Mouse (Mus musculus): ENCODE data around the gene Gprasp1. TPM values are rescaled to one million over a fixed set of nuclear protein-coding genes. Genes with fewer than 3 reads are reported as not detected.
"Not testable (repeated sequence)": the region's sequence is repeated elsewhere in the genome, so short reads cannot be mapped to it uniquely, and the experiment has no call there.

Gprasp1 gene
- polyA plus RNA-seq, 1 experiment: 10.0 TPM

DNA sequence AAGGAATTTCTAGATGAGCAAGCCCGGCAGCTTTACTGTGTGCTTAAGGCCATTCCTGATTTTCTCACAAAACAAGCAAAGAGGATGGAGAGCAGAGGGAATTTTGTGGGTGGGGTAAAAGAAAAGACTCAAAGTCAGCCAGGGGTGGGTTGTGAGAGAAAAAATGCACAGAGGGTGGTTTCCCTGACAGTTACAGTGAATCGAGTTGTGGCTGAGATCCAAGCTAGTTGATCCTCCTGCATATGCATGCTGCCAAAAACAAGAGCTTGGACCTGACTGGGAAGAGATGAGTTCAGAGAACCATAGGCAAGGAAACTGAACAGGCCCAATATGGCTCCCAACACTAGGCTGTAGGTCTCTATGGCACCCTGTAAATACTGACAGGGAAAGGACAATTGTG, 95.4 kb downstream of the Gprasp1 start:
- TF ChIP-seq POLR2A (IDR thresholded peaks at IDR 0.05; ENCODE audit: low read depth, low read length): no peak
- TF ChIP-seq CTCF (IDR thresholded peaks at IDR 0.05; ENCODE audit: extremely low read depth, insufficient read depth, insufficient read length, insufficient replicate concordance): no peak
- DNase-seq (ENCODE audit: low read depth in 1 of 2, low spot score in 2 of 2): no peak
- WGBS: 78% methylated on average over 2 of the region's 2 CpGs
- H3K36me3 ChIP-seq (ENCODE audit: control insufficient read depth, insufficient read depth, low read length): no peaks in the 10 kb centered on the region
- H3K4me1 ChIP-seq (ENCODE audit: control insufficient read depth, insufficient read depth, insufficient read length): no peaks in the 10 kb centered on the region; the same call in 1 of the 2 replicates
- H3K27ac ChIP-seq (ENCODE audit: insufficient read depth, low read length): no peak overlapping the region
- H3K4me3 ChIP-seq (ENCODE audit: extremely low read depth, insufficient read depth, insufficient read length): no peak overlapping the region
- no peaks in the 10 kb centered on the region for H3K27me3 ChIP-seq (ENCODE audit: control insufficient read depth, insufficient read depth, low read length)

DNA sequence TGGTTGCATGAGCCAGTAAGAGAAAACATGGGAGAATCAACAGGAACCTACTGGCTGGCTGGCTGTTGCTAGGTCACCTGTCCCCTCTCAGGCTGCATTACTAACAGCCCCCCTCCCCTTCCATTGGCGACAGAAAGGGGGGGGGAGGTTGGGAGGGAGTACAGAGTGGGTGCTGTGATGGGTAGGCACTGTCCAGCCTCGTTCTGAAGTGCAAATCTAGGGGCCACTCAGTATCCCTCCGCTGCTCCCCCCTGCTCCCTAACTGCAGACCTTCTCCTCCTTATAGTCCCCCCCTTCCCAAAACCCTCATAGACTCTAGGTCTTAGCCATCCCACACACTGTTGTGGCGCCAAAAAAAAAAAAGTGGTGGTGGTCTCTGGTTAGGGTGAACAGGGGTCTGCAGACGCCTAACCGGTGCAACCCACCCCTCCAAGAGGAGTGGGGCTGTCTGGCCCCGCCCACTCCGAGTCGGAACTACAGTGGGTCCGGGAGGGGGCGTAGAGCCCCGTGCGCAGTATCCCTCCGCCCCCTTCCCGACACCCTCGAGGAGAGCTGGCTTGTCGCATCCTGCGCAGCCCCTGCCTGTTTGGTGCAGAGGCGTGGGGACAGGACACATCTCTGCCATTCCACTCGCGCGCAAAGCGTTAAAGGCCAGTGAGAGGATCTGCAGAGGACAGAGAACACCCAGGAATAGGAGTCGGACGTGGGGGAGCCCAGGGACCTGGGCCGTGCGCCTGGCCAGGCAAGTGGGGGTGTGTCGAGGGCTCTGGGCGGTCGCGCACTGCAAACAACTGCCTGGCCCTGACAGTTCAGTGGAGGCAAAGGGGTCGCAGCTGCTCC, 96.2 kb downstream of the Gprasp1 start, which contains the start of gene Gprasp2:
TSS of gene Gprasp2 (plus strand) at position 514 of the 840 bp plus-strand sequence.
- H3K27me3 ChIP-seq (ENCODE audit: control insufficient read depth, insufficient read depth, low read length); H3K36me3 ChIP-seq (ENCODE audit: control insufficient read depth, insufficient read depth, low read length); H3K4me1 ChIP-seq (ENCODE audit: control insufficient read depth, insufficient read depth, insufficient read length); H3K27ac ChIP-seq (ENCODE audit: insufficient read depth, low read length); DNase-seq (ENCODE audit: low read depth in 1 of 2, low spot score in 2 of 2): not testable (repeated sequence)
- peak within 1 kb of the TSS; percentile 23; the same call in 1 of the 2 replicates for H3K4me3 ChIP-seq (ENCODE audit: extremely low read depth, insufficient read depth, insufficient read length)
- WGBS: 27% methylated on average over 29 of the region's 32 CpGs

DNA sequence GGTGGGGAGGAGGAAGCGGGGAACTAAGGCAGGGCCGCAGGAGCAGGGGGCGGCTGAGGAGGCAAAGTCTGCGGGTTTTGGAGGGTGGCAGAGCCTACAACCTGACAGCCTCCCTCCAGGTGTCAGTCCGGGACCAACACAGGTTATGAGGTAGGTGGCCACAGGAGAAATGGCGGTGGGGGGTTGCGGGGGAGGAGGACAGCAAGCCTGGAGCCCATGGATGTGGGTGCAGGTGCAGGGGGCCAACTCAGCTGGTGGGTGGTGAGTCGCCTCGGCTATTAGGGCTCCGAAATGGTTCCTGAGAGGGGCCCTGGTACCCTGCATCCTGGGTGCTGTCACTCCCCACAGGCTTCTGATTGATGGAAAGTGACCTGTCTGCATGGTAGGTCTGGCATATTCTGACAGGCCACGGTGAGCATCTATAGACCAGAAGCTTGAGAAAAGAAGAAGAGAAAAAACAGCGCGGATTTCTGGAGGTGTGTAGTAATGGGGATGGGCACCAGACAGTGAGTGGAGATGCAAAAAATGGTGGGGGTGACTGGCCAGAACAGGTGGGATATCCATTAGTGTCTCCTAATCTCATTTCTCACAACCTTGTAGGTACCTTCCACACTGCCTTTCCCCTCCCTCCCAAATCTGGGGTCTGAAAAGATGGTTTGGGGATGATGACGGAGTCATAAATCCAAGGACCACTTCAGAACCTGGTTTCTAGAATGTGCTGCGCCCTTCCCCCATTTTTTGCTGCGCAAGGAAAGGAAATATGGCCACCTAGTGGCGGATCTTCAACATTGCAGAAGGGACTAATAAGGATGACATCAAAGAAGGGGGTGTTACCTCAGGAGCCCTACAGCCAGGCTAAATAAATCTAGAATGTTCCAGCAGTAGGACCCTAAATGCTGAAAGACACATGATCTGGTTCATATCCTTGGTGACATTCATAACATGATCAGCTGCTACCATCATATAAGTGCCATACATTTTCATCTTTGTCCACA, 97.2 kb downstream of the Gprasp1 start:
- peak overlapping the region; percentile 18; the same call in 1 of the 2 replicates for H3K4me3 ChIP-seq (ENCODE audit: extremely low read depth, insufficient read depth, insufficient read length)
- not testable (repeated sequence) for H3K36me3 ChIP-seq (ENCODE audit: control insufficient read depth, insufficient read depth, low read length); H3K27ac ChIP-seq (ENCODE audit: insufficient read depth, low read length); H3K4me1 ChIP-seq (ENCODE audit: control insufficient read depth, insufficient read depth, insufficient read length); H3K27me3 ChIP-seq (ENCODE audit: control insufficient read depth, insufficient read depth, low read length)
- WGBS: 34% methylated on average over 17 of the region's 17 CpGs
- peak; percentile 2 to 4 for DNase-seq (ENCODE audit: low read depth in 1 of 2, low spot score in 2 of 2)

Other genes with a start within 250 kb of the Gprasp1 start
- gene AV320801, start 248.1 kb upstream of the Gprasp1 start, polyA plus RNA-seq (2012; rRNA removed): not detected in 2 replicates
- 0.12 TPM in 1 of 2 replicates, not detected in the other for gene Nxf7, start 144.0 kb upstream of the Gprasp1 start, polyA plus RNA-seq (2012; rRNA removed)
- gene Prame, start 115.0 kb upstream of the Gprasp1 start, polyA plus RNA-seq (2012; rRNA removed): not detected in 2 replicates
- gene Tcp11x2, start 48.9 kb upstream of the Gprasp1 start, polyA plus RNA-seq (2012; rRNA removed): not detected in 2 replicates
- not detected in 2 replicates for gene Tmsb15a, start 17.5 kb upstream of the Gprasp1 start, polyA plus RNA-seq (2012; rRNA removed)
- 0.89 and 0.96 TPM in 2 replicates for gene Armcx5, start within 50 bp of the Gprasp1 start, polyA plus RNA-seq (2012; rRNA removed)
- 1.4 TPM in 2 replicates for gene Bhlhb9, start 54.9 kb downstream of the Gprasp1 start, polyA plus RNA-seq (2012; rRNA removed)
- 1.8 TPM in 2 replicates for gene Gprasp2, start 96.3 kb downstream of the Gprasp1 start, polyA plus RNA-seq (2012; rRNA removed)